9 mouse cellular contexts compared by ENCODE assay signal in the genomic region with DNA sequence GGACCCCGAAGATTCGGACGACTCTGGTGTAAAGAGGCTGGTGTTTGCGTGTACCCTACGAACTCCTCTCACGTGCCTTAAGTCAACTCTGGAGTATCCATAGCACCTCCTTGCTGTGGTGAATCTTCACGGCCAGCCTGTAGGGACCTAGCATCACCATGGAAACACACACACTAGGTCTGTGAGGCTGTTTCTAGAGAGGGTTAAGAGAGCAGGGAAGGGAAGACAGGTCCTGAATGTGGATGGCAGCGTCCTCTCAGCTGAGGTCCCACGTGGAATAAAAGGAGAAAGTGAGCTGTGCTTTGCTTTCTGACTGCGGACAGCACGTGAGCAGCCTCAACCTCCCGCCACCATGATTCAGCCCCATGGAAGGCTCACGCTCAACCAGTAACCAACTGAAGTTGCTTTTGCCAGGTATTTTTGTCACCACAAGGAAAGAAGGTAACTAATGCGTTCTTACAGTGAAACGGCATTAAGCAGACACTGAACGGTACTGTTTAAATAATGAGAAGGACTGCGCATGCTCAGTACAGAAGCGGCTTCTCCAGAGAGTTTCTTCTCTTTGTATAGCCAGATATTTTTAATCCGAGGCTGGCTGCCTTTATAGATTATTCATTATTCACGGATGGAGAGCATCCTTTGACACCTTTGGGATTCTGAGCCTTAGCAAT. TPM values are rescaled to one million over a fixed set of nuclear protein-coding genes. Genes with fewer than 3 reads are reported as not detected.
DNase-seq lines count a peak whose midpoint lies in the region; ATAC-seq and TF ChIP-seq lines count a peak whose summit lies in the region.
"Had no signal": no experiment of that assay in that cellular context is flagged by ENCODE, and none has a peak within 500 bp of the region (broad histone marks: within the 10 kb centered on the region; RNA-seq: fewer than 3 reads in every experiment).

No protein-coding gene starts in this region.

- no peaks in the 10 kb centered on the region for H3K36me3 ChIP-seq in intestine, embryonic 16.5 days (ENCODE audit: control insufficient read depth, insufficient read depth, low read length)
- H3K36me3 ChIP-seq in intestine, postnatal 0 days (ENCODE audit: control insufficient read depth, insufficient read depth), result no peaks in the 10 kb centered on the region
- no peaks in the 10 kb centered on the region for H3K36me3 ChIP-seq in E14TG2a.4 (ENCODE audit: insufficient read depth, low read length)
- no peaks in the 10 kb centered on the region for H3K36me3 ChIP-seq in ES-E14 (ENCODE audit: control insufficient read depth, insufficient read depth, low read length, poor library complexity, severe bottlenecking)
- no peaks in the 10 kb centered on the region for H3K36me3 ChIP-seq in lung, postnatal 0 days (ENCODE audit: insufficient read depth, low read length)

- TF ChIP-seq EP300 in lung, postnatal 0 days (IDR thresholded peaks at IDR 0.05), result no peak

- H3K4me1 ChIP-seq in intestine, embryonic 16.5 days (ENCODE audit: control insufficient read depth, insufficient read depth, low read length), result no peaks in the 10 kb centered on the region
- H3K4me1 ChIP-seq in intestine, postnatal 0 days (replicated peaks; ENCODE audit: control insufficient read depth, insufficient read depth, low read length), result no peaks in the 10 kb centered on the region
- H3K4me1 ChIP-seq in E14TG2a.4 (replicated peaks; ENCODE audit: low read depth, low read length) (peaks cover 72% of the 10 kb centered on the region), ES-E14 (ENCODE audit: control insufficient read depth in 2 of 2, insufficient read depth in 2 of 2, low read length in 2 of 2, poor library complexity in 1 of 2) (peaks cover 9 to 27% of the 10 kb centered on the region in 2 experiments; a peak in 3 of 4 replicates)
- no peaks in the 10 kb centered on the region for H3K4me1 ChIP-seq in lung, postnatal 0 days (ENCODE audit: insufficient read depth, low read depth, low read length)

- no peak overlapping the region for H3K4me3 ChIP-seq in intestine, embryonic 16.5 days (ENCODE audit: low read length)
- H3K4me3 ChIP-seq in intestine, postnatal 0 days (ENCODE audit: low read depth, low read length), result no peak overlapping the region
- H3K4me3 ChIP-seq in E14TG2a.4 (replicated peaks; ENCODE audit: low read length), result peak overlapping the region; percentile 46
- peak overlapping the region in 1 of 2 experiments; percentile 31; a peak in 1 of 4 replicates for H3K4me3 ChIP-seq in ES-E14 (ENCODE audit: insufficient read depth in 1 of 2, low read depth in 1 of 2, low read length in 2 of 2, poor library complexity in 1 of 2, severe bottlenecking in 1 of 2)
- H3K4me3 ChIP-seq in lung, postnatal 0 days (ENCODE audit: low read depth, low read length), result no peak overlapping the region; the same call in 1 of the 2 replicates

- ATAC-seq in intestine, embryonic 16.5 days, result no peak
- ATAC-seq in intestine, postnatal 0 days, result no peak
- ATAC-seq in lung, postnatal 0 days, result peak; percentile 27; the same call in 1 of the 2 replicates

- H3K27ac ChIP-seq in intestine, embryonic 16.5 days (ENCODE audit: low read length), result no peak overlapping the region
- no peak overlapping the region for H3K27ac ChIP-seq in intestine, postnatal 0 days (ENCODE audit: low read depth, low read length)
- no peak overlapping the region; the same call in 1 of the 2 replicates for H3K27ac ChIP-seq in ES-E14 (ENCODE audit: insufficient read depth, low read depth, low read length, poor library complexity, severe bottlenecking)
- H3K27ac ChIP-seq in lung, postnatal 0 days (ENCODE audit: low read length), result no peak overlapping the region

- no peak overlapping the region for H3K9ac ChIP-seq in intestine, embryonic 16.5 days (ENCODE audit: low read depth, low read length)
- no peak overlapping the region for H3K9ac ChIP-seq in intestine, postnatal 0 days (ENCODE audit: low read depth, low read length)
- H3K9ac ChIP-seq in ES-E14 (ENCODE audit: insufficient read depth, low read depth, low read length, poor library complexity, severe bottlenecking), result peak overlapping the region; percentile 18; the same call in 1 of the 2 replicates
- no peak overlapping the region for H3K9ac ChIP-seq in lung, postnatal 0 days (replicated peaks; ENCODE audit: low read depth)

- peak overlapping the region; percentile 5; the same call in 1 of the 2 replicates for H3K4me2 ChIP-seq in intestine, embryonic 16.5 days (ENCODE audit: low read depth, low read length)
- H3K4me2 ChIP-seq in intestine, postnatal 0 days (replicated peaks; ENCODE audit: low read depth), result no peak overlapping the region
- H3K4me2 ChIP-seq in lung, postnatal 0 days (replicated peaks; ENCODE audit: low read depth, low read length), result peak overlapping the region; percentile 41; the same call in 1 of the 2 replicates

- H3K9me3 ChIP-seq in intestine, embryonic 16.5 days (ENCODE audit: control insufficient read depth, low read length), result no peaks in the 10 kb centered on the region
- no peaks in the 10 kb centered on the region for H3K9me3 ChIP-seq in intestine, postnatal 0 days (ENCODE audit: control insufficient read depth)
- H3K9me3 ChIP-seq in E14TG2a.4 (ENCODE audit: low read length), result no peaks in the 10 kb centered on the region
- H3K9me3 ChIP-seq in ES-E14 (ENCODE audit: control insufficient read depth, insufficient read depth, low read depth, low read length), result no peaks in the 10 kb centered on the region
- H3K9me3 ChIP-seq in lung, postnatal 0 days (ENCODE audit: low read length), result no peaks in the 10 kb centered on the region

- in situ Hi-C loops in ES-E14 (cut with MboI; ENCODE audit: low sequenced_read_pairs in 2 of 2, unreplicated experiment in 2 of 2), result no loop called here

- no peak for DNase-seq in ES-E14 (ENCODE audit: low read depth, low spot score)
- DNase-seq in lung, postnatal 0 days (ENCODE audit: low spot score), result no peak
- DNase-seq in frontal cortex, adult 2 months (ENCODE audit: extremely low spot score in 1 of 2, low spot score in 1 of 2), result no peak
- no peak for DNase-seq in adrenal gland, adult 18-20 months (ENCODE audit: low spot score in 2 of 2)
- DNase-seq in layer of hippocampus, postnatal 10 days (ENCODE audit: low spot score in 2 of 2), result no peak
- DNase-seq: layer of hippocampus, adult 9-11 months had no signal

- WGBS in intestine, embryonic 16.5 days, result 60% methylated on average over 20 of the region's 20 CpGs
- WGBS in intestine, postnatal 0 days, result 60% methylated on average over 20 of the region's 20 CpGs
- whole genome bisulfite sequencing in lung, postnatal 0 days, result 47% methylated on average over 20 of the region's 20 CpGs

- TF ChIP-seq CTCF in intestine, postnatal 0 days (IDR thresholded peaks at IDR 0.05; ENCODE audit: low read depth), result no peak
- no peak for TF ChIP-seq CTCF in E14TG2a.4 (conservative IDR thresholded peaks at IDR 0.05; ENCODE audit: low read length)
- no peak for TF ChIP-seq CTCF in lung, postnatal 0 days (IDR thresholded peaks at IDR 0.05)

- H3K27me3 ChIP-seq in intestine, embryonic 16.5 days (replicated peaks; ENCODE audit: control insufficient read depth, insufficient read depth, low read length), result no peaks in the 10 kb centered on the region
- H3K27me3 ChIP-seq in intestine, postnatal 0 days (replicated peaks; ENCODE audit: control insufficient read depth, insufficient read depth, low read length), result no peaks in the 10 kb centered on the region
- no peaks in the 10 kb centered on the region for H3K27me3 ChIP-seq in E14TG2a.4 (ENCODE audit: insufficient read depth, low read length)
- H3K27me3 ChIP-seq in lung, postnatal 0 days (replicated peaks; ENCODE audit: insufficient read depth, low read length), result no peaks in the 10 kb centered on the region

TF ChIP-seq in ES-E14, 5 proteins besides CTCF, POLR2A, EP300 and RAD21:
- TF ChIP-seq ZC3H11A (IDR thresholded peaks at IDR 0.05; ENCODE audit: borderline replicate concordance, low read depth, low read length) (no peak), HCFC1 (IDR thresholded peaks at IDR 0.05; ENCODE audit: borderline replicate concordance, insufficient read depth, low read length) (no peak), MAFK (IDR thresholded peaks at IDR 0.05; ENCODE audit: insufficient read depth, low read depth, low read length) (no peak), ZNF384 (IDR thresholded peaks at IDR 0.05; ENCODE audit: low read depth, low read length) (no peak), CHD2 (IDR thresholded peaks at IDR 0.05; ENCODE audit: low read depth, low read length) (no peak)

RNA-seq across cellular contexts. Expression of gene Lat, which starts 18.5 kb away (rescaled TPM):
- polyA plus RNA-seq in intestine, embryonic 16.5 days (2015; fragmentation: Nextera tagmentation; extraction: Ambion mirVana), result 0.78 and 1.3 TPM in 2 replicates
- polyA plus RNA-seq in intestine, postnatal 0 days (2015; fragmentation: Nextera tagmentation; extraction: Ambion mirVana), result 0.65 and 1.1 TPM in 2 replicates
- total RNA-seq in ES-E14 (2012; rRNA removed), result 8.0 and 14.8 TPM in 2 replicates
- polyA plus RNA-seq in lung, postnatal 0 days (2015; fragmentation: Nextera tagmentation; extraction: Ambion mirVana), result 1.6 and 1.7 TPM in 2 replicates
- polyA plus RNA-seq in frontal cortex, adult 2 months (2012; rRNA removed), result 1.3 and 3.1 TPM in 2 replicates
- 1 to 10 TPM in 1 of 2 experiments, under 1 TPM in 1; 0.70 to 1.4 TPM for total RNA-seq in adrenal gland, adult 18-20 months (2021)
- 1 to 10 TPM in 1 of 2 experiments, under 1 TPM in 1; 0.73 to 1.8 TPM for total RNA-seq in layer of hippocampus, postnatal 10 days (2021)

RNA-seq across cellular contexts. Expression of gene Spns1, which starts 26.4 kb away (rescaled TPM):
- 70.0 and 76.2 TPM in 2 replicates for polyA plus RNA-seq in intestine, embryonic 16.5 days (2015; fragmentation: Nextera tagmentation; extraction: Ambion mirVana)
- polyA plus RNA-seq in intestine, postnatal 0 days (2015; fragmentation: Nextera tagmentation; extraction: Ambion mirVana), result 47.7 and 51.3 TPM in 2 replicates
- 238 and 481 TPM in 2 replicates for total RNA-seq in ES-E14 (2012; rRNA removed)
- polyA plus RNA-seq in lung, postnatal 0 days (2015; fragmentation: Nextera tagmentation; extraction: Ambion mirVana), result 50.3 and 53.7 TPM in 2 replicates
- 148 and 159 TPM in 2 replicates for polyA plus RNA-seq in frontal cortex, adult 2 months (2012; rRNA removed)
- 10 to 100 TPM; 38.2 to 44.1 TPM for total RNA-seq in adrenal gland, adult 18-20 months (2021)
- total RNA-seq in layer of hippocampus, postnatal 10 days (2021), result 10 to 100 TPM; 78.8 to 91.0 TPM

RNA-seq across cellular contexts. Expression of gene Nfatc2ip, which starts 45.7 kb away (rescaled TPM):
- 0.99 and 1.4 TPM in 2 replicates for polyA plus RNA-seq in intestine, embryonic 16.5 days (2015; fragmentation: Nextera tagmentation; extraction: Ambion mirVana)
- 1.9 and 2.1 TPM in 2 replicates for polyA plus RNA-seq in intestine, postnatal 0 days (2015; fragmentation: Nextera tagmentation; extraction: Ambion mirVana)
- total RNA-seq in ES-E14 (2012; rRNA removed), result 31.7 and 45.6 TPM in 2 replicates
- polyA plus RNA-seq in lung, postnatal 0 days (2015; fragmentation: Nextera tagmentation; extraction: Ambion mirVana), result 1.5 and 2.0 TPM in 2 replicates
- polyA plus RNA-seq in frontal cortex, adult 2 months (2012; rRNA removed), result 6.6 and 6.8 TPM in 2 replicates
- 1 to 10 TPM; 5.1 to 6.0 TPM for total RNA-seq in adrenal gland, adult 18-20 months (2021)
- total RNA-seq in layer of hippocampus, postnatal 10 days (2021), result 10 to 100 TPM in 1 of 2 experiments, 1 to 10 TPM in 1; 9.3 to 10.8 TPM
